Mouse (Mus musculus) bone marrow, adult 2 months (tissue): ENCODE results near the gene Tubd1. TPM values are rescaled to one million over a fixed set of nuclear protein-coding genes. Genes with fewer than 3 reads are reported as not detected.
"Not testable (repeated sequence)": the region's sequence is repeated elsewhere in the genome, so short reads cannot be mapped to it uniquely, and the experiment has no call there.

Experiments used
- H3K27ac ChIP-seq: fragments of 200-500 bp; 2 replicates; pipeline ENCODE4 v1.5.1; 2012; ENCODE audit warnings: low read depth, mild to moderate bottlenecking, control low read depth, inconsistent platforms, low read length; ENCODE audit not compliant: control insufficient read depth, poor library complexity, insufficient read depth
- H3K4me1 ChIP-seq: fragments of 200-500 bp; 2 replicates; pipeline ENCODE4 v1.6.1; 2011; ENCODE audit warnings: low read length; ENCODE audit not compliant: control insufficient read depth, insufficient read depth
- H3K4me3 ChIP-seq: fragments of 200-500 bp; replicated peaks from 2 replicates; pipeline ENCODE3; 2011; ENCODE audit warnings: mild to moderate bottlenecking, low read depth, low read length, control low read depth; ENCODE audit not compliant: control insufficient read depth
- CTCF ChIP-seq: fragments of 200-500 bp; IDR thresholded peaks from 2 replicates; pipeline ENCODE4 v1.5.1; 2011; ENCODE audit warnings: low read length, control low read depth; ENCODE audit not compliant: control insufficient read depth, insufficient read depth
- POLR2A ChIP-seq: fragments of 200-500 bp; IDR thresholded peaks from 2 replicates; pipeline ENCODE4 v1.6.1; 2011; ENCODE audit warnings: low read depth, mild to moderate bottlenecking, control low read depth, low read length, borderline replicate concordance; ENCODE audit not compliant: control insufficient read depth
- WGBS: fragments of 180-500 bp; shearing (Covaris S2); methylation state at CpG from one replicate; pipeline ENCODE4 v1.1.7; 2018; 5-methylcytosine and 5-hydroxymethylcytosine counted together
- polyA plus RNA-seq: library from polyadenylated mRNA; stranded (reverse); fragments of >200 nt; gene quantifications from 2 replicates; pipeline ENCODE4 v1.2.4, GENCODE M21; 2011; ENCODE audit warnings: low replicate concordance; ENCODE audit not compliant: missing spikeins, insufficient read depth, insufficient read length

Tubd1 gene
- polyA plus RNA-seq, 1 experiment: 13.6 TPM

GRCm38 (mm10) chr11:86519751-86520150 is 25.0 kb upstream of the Tubd1 start:
- 82% methylated on average over 7 of the region's 7 CpGs for WGBS
- Histone ChIP-seq H3K27ac (no peak overlapping the region), H3K4me1 (no peaks in the 10 kb centered on the region), H3K4me3 (no peak overlapping the region)
- TF ChIP-seq CTCF (no peak), POLR2A (no peak)

- 90% methylated on average over 4 of the region's 4 CpGs for WGBS
- TF ChIP-seq POLR2A (no peak), CTCF (no peak)
- Histone ChIP-seq H3K4me1 (no peaks in the 10 kb centered on the region), H3K27ac (no peak overlapping the region), H3K4me3 (no peak overlapping the region)
These were observed 17.3 kb upstream of the Tubd1 start for GRCm38 (mm10) chr11:86527528-86527927.

DNA sequence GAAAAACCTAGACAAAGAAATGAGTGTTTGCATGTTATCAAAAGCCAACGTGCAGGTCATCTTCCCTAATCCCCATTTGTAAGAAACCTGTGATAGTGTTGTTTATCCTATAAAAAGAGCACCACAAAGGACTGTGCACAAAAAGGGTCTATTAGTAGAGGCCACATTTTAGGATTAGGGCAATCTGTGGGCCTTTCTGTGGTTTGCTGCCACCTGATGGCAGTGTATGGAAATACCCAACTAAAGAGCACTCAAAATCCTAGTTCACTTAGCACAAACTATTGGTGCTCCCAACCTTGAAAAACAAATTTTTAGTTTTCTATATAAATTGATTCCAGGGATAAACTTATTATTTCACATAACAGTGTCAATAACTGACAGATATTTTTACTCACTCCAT is 12.0 kb upstream of the Tubd1 start:
- Histone ChIP-seq H3K27ac (no peak overlapping the region), H3K4me1 (no peaks in the 10 kb centered on the region), H3K4me3 (no peak overlapping the region)
- no peak for TF ChIP-seq POLR2A
- no peak for TF ChIP-seq CTCF
- WGBS: 70% methylated on average over 1 of the region's 1 CpGs

DNA sequence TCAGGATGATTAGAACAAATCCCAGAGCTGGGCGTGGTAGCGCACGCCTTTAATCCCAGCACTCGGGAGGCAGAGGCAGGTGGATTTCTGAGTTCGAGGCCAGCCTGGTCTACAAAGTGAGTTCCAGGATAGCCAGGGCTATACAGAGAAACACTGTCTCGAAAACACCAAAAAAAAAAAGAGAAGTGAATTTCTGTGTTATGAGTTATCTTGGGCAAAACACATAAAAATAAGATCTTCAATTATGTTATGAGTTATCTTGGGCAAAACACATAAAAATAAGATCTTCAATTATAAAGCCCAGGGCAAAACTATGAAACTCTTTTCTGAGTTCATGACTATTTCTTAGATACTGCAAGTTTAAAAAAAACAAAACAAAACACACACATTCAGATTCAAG is 11.5 kb upstream of the Tubd1 start:
- H3K27ac ChIP-seq, H3K4me3 ChIP-seq, H3K4me1 ChIP-seq: not testable (repeated sequence)
- 85% methylated on average over 6 of the region's 6 CpGs for WGBS

DNA sequence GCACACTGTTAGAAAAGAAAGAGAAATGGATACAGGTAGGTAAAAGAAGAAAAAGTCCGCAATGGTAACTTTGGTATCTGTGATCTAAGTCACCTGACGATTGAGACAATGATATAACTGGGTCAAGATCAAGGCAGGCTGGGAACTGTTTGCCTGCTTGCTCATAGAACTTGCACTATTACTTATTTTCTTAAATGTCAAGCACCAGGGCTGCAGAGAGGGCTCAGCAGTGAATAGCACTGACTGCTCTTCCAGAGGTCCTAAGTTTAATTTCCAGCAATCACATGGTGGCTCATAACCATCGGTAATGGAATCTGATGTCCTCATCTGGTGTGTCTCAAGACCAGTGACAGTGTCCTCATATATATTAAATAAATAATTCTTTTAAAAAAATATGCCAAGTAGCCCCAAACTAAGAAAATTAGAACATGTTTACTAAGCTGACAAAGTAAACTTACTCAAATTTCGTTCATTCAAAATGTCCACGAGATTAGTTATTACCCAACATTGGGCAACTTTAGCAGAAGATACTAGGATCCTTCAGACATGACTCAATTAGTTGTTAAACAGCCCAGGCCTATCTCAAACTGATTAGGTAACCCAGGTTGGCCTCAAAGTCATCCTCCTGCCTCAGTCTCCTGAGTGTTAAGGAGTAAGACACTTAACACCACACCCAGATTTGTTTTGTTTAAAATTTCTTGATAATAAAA is 10.4 kb upstream of the Tubd1 start:
- WGBS: 69% methylated on average over 5 of the region's 5 CpGs
- TF ChIP-seq POLR2A (no peak), CTCF (no peak)
- H3K4me3 ChIP-seq: no peak overlapping the region

DNA sequence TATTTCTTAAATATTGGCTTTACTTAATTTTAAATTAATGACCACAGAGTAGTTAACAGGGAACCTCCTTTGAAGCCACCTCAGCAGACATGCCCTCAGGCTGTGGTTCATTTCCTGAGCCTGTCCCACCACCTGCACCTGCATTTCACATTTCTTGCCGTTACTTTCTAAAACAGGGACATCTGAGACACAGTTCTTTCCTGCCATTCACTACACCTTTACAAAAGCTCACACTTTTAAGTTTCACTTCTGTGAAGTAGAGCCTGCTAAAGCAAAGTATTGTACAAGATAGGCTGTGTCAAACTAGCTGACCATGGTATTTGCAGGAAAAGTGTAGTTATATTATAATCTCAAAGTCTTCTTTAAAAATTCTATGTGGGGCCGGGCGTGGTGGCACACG is 6.0 kb upstream of the Tubd1 start:
- H3K4me3 ChIP-seq: no peak overlapping the region
- no peak overlapping the region for H3K27ac ChIP-seq
- H3K4me1 ChIP-seq: no peaks in the 10 kb centered on the region; the same call in 1 of the 2 replicates
- no peak for TF ChIP-seq POLR2A
- TF ChIP-seq CTCF: no peak
- 72% methylated on average over 4 of the region's 4 CpGs for WGBS

More for the DNA sequence above, 10.4 kb upstream of the Tubd1 start:
- Histone ChIP-seq H3K27ac (no peak overlapping the region), H3K4me1 (no peaks in the 10 kb centered on the region; the same call in 1 of the 2 replicates)

- 65% methylated on average over 6 of the region's 6 CpGs for WGBS
- Histone ChIP-seq H3K4me1 (no peaks in the 10 kb centered on the region; the same call in 1 of the 2 replicates), H3K4me3 (no peak overlapping the region), H3K27ac (no peak overlapping the region)
- TF ChIP-seq CTCF (no peak), POLR2A (no peak)
These were observed 4.9 kb upstream of the Tubd1 start for GRCm38 (mm10) chr11:86539716-86540475.

GRCm38 (mm10) chr11:86540476-86540845 is 4.3 kb upstream of the Tubd1 start:
- Histone ChIP-seq H3K27ac (no peak overlapping the region), H3K4me3 (no peak overlapping the region), H3K4me1 (no peaks in the 10 kb centered on the region; the same call in 1 of the 2 replicates)
- WGBS: 54% methylated on average over 2 of the region's 2 CpGs
- no peak for TF ChIP-seq POLR2A
- TF ChIP-seq CTCF: no peak
